In genomic region chr12:11313840-11314239, GRCm38 (mm10) we compare ENCODE assay signal across 15 mouse cellular contexts. TPM values are rescaled to one million over a fixed set of nuclear protein-coding genes. Genes with fewer than 3 reads are reported as not detected.
DNase-seq lines count a peak whose midpoint lies in the region; ATAC-seq and TF ChIP-seq lines count a peak whose summit lies in the region.
"Had no signal": no experiment of that assay in that cellular context is flagged by ENCODE, and none has a peak within 500 bp of the region (broad histone marks: within the 10 kb centered on the region; RNA-seq: fewer than 3 reads in every experiment).

No protein-coding gene starts in this region.

- no peaks in the 10 kb centered on the region for H3K4me1 ChIP-seq in forebrain, postnatal 0 days (ENCODE audit: insufficient read depth)
- H3K4me1 ChIP-seq in forebrain, embryonic 11.5 days (replicated peaks; ENCODE audit: control insufficient read depth, insufficient read depth, low read length), result no peaks in the 10 kb centered on the region
- H3K4me1 ChIP-seq: forebrain, embryonic 12.5 days; heart, embryonic 13.5 days; limb, embryonic 15.5 days had no signal

- ATAC-seq in forebrain, postnatal 0 days, result no peak
- ATAC-seq in forebrain, embryonic 11.5 days (replicated peaks; ENCODE audit: low FRiP score), result no peak
- ATAC-seq: midbrain, embryonic 16.5 days had no signal

- no peak for DNase-seq in forebrain, postnatal 0 days
- DNase-seq in forebrain, embryonic 11.5 days (ENCODE audit: low spot score), result no peak
- no peak for DNase-seq in layer of hippocampus, adult 2 months (ENCODE audit: low spot score in 2 of 2)
- no peak for DNase-seq in layer of hippocampus, postnatal 10 days (ENCODE audit: low spot score in 2 of 2)
- DNase-seq in retina, embryonic 14.5 days (ENCODE audit: low spot score), result peak; percentile 37
- DNase-seq in retina, postnatal 1 day, result no peak
- DNase-seq in neural tube, embryonic 10.5 days (ENCODE audit: extremely low spot score, low spot score), result no peak
- DNase-seq: cerebellum, postnatal 25 days; kidney, postnatal 10 days; lung, postnatal 4 days; thymus, postnatal 25 days had no signal

- no peaks in the 10 kb centered on the region for H3K27me3 ChIP-seq in forebrain, postnatal 0 days (ENCODE audit: insufficient read depth, low read length)
- H3K27me3 ChIP-seq in forebrain, embryonic 11.5 days (ENCODE audit: control insufficient read depth, insufficient read depth, low read length), result no peaks in the 10 kb centered on the region
- H3K27me3 ChIP-seq: forebrain, embryonic 12.5 days; heart, embryonic 13.5 days; limb, embryonic 15.5 days had no signal

- H3K4me2 ChIP-seq in forebrain, postnatal 0 days (ENCODE audit: low read depth), result no peak overlapping the region
- H3K4me2 ChIP-seq in forebrain, embryonic 11.5 days (ENCODE audit: low read depth, low read length, severe bottlenecking), result no peak overlapping the region
- H3K4me2 ChIP-seq: forebrain, embryonic 12.5 days; heart, embryonic 13.5 days; limb, embryonic 15.5 days had no signal

- H3K9ac ChIP-seq in forebrain, postnatal 0 days, result no peak overlapping the region
- no peak overlapping the region for H3K9ac ChIP-seq in forebrain, embryonic 11.5 days (ENCODE audit: low read length)
- H3K9ac ChIP-seq: forebrain, embryonic 12.5 days; heart, embryonic 13.5 days; limb, embryonic 15.5 days had no signal

- peak; percentile 34 for TF ChIP-seq CTCF in forebrain, postnatal 0 days (IDR thresholded peaks at IDR 0.05; ENCODE audit: low read depth)
- TF ChIP-seq CTCF in layer of hippocampus, adult 2 months (conservative IDR thresholded peaks at IDR 0.05), result peak; percentile 70

- H3K27ac ChIP-seq in forebrain, postnatal 0 days (ENCODE audit: low read depth, low read length), result no peak overlapping the region
- H3K27ac ChIP-seq in forebrain, embryonic 11.5 days (ENCODE audit: low read depth, low read length), result no peak overlapping the region
- H3K27ac ChIP-seq in layer of hippocampus, adult 2 months, result no peak overlapping the region
- H3K27ac ChIP-seq: forebrain, embryonic 12.5 days; heart, embryonic 13.5 days; limb, embryonic 15.5 days had no signal

- peaks cover 31% of the 10 kb centered on the region for H3K36me3 ChIP-seq in forebrain, postnatal 0 days (ENCODE audit: insufficient read depth)
- peaks cover 3% of the 10 kb centered on the region; the same call in 1 of the 2 replicates for H3K36me3 ChIP-seq in forebrain, embryonic 11.5 days (ENCODE audit: control insufficient read depth, insufficient read depth, low read length)

- no peak overlapping the region for H3K4me3 ChIP-seq in forebrain, postnatal 0 days (ENCODE audit: low read depth, low read length)
- no peak overlapping the region for H3K4me3 ChIP-seq in forebrain, embryonic 11.5 days (ENCODE audit: low read depth, low read length)
- H3K4me3 ChIP-seq in layer of hippocampus, adult 2 months, result no peak overlapping the region
- H3K4me3 ChIP-seq: forebrain, embryonic 12.5 days; heart, embryonic 13.5 days; limb, embryonic 15.5 days had no signal

- H3K9me3 ChIP-seq in forebrain, postnatal 0 days (ENCODE audit: low read length), result no peaks in the 10 kb centered on the region
- no peaks in the 10 kb centered on the region for H3K9me3 ChIP-seq in forebrain, embryonic 11.5 days (ENCODE audit: control insufficient read depth, low read length)
- H3K9me3 ChIP-seq: forebrain, embryonic 12.5 days; heart, embryonic 13.5 days; limb, embryonic 15.5 days had no signal

- WGBS in forebrain, postnatal 0 days, result 49% methylated on average over 1 of the region's 1 CpGs
- 97% methylated on average over 1 of the region's 1 CpGs for WGBS in forebrain, embryonic 11.5 days

RNA-seq across cellular contexts. Expression of gene Smc6, which starts 48.2 kb away (rescaled TPM):
- total RNA-seq in forebrain, postnatal 0 days (2014; rRNA removed), result 36.0 and 39.5 TPM in 2 replicates
- polyA plus RNA-seq in forebrain, postnatal 0 days (2015; fragmentation: Nextera tagmentation; extraction: Ambion mirVana), result 91.5 and 103 TPM in 2 replicates
- polyA plus RNA-seq in forebrain, embryonic 11.5 days (2014; fragmentation: Nextera tagmentation; extraction: Ambion mirVana), result 137 and 153 TPM in 2 replicates
- 10 to 100 TPM; 31.7 to 38.6 TPM for total RNA-seq in layer of hippocampus, adult 2 months (2021)
- 10 to 100 TPM; 31.6 to 39.6 TPM for total RNA-seq in layer of hippocampus, postnatal 10 days (2021)

RNA-seq across cellular contexts. Expression of gene Gen1, which starts 48.2 kb away (rescaled TPM):
- 3.4 and 3.6 TPM in 2 replicates for total RNA-seq in forebrain, postnatal 0 days (2014; rRNA removed)
- 0.80 and 1.3 TPM in 2 replicates for polyA plus RNA-seq in forebrain, postnatal 0 days (2015; fragmentation: Nextera tagmentation; extraction: Ambion mirVana)
- polyA plus RNA-seq in forebrain, embryonic 11.5 days (2014; fragmentation: Nextera tagmentation; extraction: Ambion mirVana), result 17.7 and 19.2 TPM in 2 replicates
- 1 to 10 TPM; 1.3 to 3.3 TPM for total RNA-seq in layer of hippocampus, adult 2 months (2021)
- 1 to 10 TPM; 3.1 to 3.7 TPM for total RNA-seq in layer of hippocampus, postnatal 10 days (2021)
